Mouse (Mus musculus) urinary bladder, postnatal 36 days (tissue): Measurements from ENCODE around the gene Retsat.
A peak's percentile ranks its signal among the peaks of the same experiment; 100 is the strongest.

Experiments used
- DNase-seq, 2 experiments: peaks; one replicate each; pipeline ENCODE4 v3.0.0; 2022; ENCODE audit warnings: low spot score in 2 of 2, mixed read lengths in 1 of 2

The Retsat gene

DNA sequence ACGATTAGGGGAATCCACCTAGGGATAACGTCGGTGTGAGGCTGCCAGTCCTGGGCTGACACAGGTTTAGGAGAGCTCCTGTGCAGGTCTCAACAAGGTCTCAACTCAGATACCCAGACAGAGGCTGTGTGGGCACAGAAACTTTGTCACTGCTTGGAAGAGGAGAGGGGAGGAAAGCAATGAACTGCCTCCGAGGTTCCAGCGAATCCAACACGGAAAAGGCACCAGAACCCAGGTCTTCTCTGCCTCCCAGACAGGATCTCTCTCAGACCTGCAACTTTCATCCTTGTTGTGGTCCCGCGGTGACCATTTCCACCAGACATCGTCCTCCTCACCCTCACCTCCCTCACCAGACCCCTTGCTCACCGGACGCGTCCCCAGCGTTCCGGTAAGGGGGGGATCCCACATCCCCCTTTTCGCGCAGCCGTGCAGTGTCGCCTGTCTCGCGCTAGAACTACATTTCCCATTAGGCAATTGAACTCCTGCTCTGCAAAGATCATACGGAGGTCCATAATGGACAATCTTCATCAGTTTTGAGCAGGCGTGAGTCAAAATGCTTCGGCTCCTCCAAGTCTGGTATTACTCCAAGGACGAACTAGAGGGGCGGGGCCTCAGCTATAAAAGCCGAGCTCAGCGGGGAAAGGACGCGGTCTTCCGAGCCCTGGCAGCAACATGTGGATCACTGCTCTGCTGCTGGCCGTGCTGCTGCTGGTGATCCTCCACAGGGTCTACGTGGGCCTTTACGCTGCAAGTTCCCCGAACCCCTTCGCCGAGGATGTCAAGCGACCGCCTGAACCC is at the start of gene Retsat, which contains the start of gene Elmod3:
Retsat (plus strand) TSS at position 520 of the 798 bp plus-strand sequence.
Elmod3 (minus strand) TSS at position 458 of the 798 bp plus-strand sequence.
- peak; percentile 95 for DNase-seq

DNA sequence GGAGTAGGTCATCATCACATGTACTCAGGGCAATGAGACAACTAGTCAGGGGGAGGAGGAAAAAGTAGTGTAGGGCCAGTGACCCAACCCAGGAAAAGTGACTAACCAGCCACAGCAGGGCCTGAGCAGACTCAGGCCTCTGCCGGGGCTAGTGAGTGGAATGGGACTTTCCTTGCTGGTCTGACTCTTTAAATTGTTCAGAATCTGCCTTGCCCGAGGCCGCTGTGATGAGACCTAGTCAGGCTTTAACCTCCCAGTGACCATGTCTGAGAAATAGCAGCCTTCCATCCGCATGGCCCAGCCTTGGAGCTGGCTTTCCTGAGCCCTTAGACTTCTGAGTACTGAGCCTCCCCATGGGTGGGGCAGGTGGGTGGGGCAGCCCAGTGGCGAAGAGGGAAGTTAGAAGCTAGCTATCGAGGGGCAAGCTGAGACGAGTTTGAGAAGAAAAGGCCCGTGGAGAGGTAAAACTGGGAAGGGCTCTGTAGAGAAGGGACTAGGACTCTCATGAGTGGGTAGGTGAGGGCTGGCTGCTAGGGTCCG is 49.2 kb upstream of the Retsat start:
- peak; percentile 78 to 85 for DNase-seq

DNA sequence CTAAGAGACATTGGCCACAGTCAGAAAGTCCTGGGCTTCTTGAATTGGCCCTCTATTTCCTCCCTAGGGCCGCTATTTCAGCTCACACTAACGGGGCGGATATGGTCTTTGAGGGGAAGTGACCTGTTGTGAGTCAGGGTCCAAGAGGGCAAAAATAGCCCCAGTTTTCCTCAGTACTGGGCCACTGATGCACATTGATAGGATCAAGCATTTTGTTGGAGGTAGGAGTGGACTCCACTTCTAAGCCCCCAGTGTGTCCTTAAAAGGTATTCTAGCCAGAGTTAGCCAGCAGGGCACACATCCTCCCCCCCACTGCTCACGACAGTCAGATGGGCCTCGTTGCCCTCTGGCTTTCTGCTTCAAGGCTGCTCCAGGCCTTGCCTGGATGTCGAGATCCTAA is 48.2 kb upstream of the Retsat start:
- no peak for DNase-seq

DNA sequence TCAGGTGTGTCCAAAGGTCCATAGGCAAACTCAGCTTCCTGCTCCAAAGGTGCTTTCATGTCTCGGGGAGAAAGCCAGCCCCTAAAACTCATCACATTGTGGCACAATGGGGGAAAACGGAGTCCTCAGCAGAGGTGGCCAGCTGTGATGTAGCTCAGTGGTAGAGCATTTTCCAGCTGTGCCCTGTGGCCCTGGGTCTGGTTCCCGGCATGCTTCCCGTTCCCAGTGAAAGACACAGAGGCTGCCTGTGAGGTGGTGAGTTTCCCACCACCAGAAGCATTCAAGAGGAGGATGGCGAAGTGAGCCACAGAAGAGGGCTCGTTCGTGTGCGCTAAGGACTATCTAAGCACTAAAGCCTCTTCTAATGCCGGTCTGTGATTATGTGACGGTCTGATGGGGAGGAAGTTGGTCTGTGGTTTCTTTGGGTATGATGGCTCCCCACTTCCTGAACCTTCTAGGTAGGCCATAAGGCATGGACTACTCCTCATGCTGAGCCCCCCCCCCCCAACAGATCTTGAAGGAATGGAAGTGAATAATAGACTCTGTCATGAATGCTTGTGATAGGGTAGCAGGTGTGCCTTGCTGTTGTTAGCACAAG is 47.7 kb upstream of the Retsat start:
- DNase-seq: no peak

DNA sequence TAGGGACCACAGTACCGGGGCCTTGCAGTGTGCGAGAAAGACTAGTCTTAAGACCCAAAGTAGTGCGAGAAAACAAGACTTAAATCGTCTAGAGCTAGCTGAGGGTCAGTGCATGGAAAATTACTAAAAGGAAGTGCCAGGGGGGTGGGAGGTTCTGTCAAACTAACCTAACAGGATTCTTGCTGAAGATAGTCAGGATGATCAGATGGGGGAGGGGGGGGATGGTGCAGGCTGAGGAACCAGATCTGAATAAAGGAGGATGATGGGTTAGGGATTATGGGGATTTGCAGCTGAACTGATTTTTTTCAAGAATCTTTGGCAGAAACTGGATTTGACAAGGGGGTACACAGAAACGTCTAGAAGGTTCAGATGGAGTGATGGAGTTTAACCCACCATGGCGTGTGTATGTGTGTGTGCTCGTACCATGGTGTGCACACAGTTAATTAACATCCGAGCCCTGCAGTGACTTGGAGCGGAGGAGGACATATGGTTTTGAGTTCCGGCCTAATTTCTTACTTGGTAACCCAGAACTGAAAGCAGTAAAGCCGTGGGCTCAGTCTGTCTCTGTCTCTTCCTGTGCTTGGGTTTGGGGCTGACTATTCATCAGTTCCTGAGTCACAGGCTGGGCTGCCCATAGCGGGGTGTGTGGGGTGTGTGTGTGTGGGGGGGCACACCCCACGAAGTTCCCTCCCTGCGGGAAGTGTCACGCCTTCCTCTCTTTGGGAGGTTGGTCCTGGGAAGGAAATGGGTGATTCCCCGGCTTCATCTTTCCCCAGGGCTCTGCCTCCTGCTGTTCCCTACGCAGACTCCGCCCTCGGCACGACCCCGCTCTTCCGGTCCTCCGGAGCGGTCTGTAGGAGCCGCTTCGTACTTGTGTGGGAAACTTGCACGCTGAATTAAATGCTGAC is 45.9 kb upstream of the Retsat start:
- peak in 1 of 2 experiments; percentile 76 for DNase-seq

DNA sequence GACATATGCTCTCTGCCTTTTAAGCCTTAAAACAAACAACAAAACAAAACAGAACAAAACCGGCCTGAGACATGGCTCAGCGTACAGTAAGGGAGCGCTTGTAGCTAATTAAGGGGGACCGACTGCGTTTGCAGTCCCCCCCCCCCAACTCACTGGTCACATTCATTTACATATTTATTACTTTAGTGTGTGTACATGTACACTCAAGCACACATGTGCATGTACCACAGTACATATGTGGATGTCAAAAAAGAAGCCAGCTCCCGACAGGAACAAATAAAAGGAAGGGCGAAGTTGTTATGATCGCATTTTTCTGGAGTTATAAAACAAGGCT is 45.2 kb upstream of the Retsat start:
- no peak for DNase-seq

DNA sequence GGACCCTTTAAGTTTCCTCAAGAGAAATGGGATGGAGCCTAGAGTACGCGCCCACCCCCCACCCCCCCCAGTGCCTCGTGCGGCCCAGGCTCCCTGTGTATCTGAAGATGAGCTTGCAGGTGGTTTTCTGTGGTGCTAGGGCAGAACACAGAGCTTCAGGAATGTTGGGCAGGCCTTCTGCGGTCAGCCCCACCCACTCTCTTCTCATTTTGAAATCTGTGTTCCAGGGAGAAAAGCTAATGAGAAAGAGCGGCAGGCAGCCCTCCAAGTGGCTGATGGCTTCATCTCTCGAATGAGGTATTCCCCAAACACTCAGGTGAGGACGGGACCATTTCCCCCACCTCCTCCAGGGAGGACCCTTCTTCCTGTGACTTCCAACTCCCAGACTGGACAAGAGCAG is 37.5 kb upstream of the Retsat start:
- DNase-seq: no peak

DNA sequence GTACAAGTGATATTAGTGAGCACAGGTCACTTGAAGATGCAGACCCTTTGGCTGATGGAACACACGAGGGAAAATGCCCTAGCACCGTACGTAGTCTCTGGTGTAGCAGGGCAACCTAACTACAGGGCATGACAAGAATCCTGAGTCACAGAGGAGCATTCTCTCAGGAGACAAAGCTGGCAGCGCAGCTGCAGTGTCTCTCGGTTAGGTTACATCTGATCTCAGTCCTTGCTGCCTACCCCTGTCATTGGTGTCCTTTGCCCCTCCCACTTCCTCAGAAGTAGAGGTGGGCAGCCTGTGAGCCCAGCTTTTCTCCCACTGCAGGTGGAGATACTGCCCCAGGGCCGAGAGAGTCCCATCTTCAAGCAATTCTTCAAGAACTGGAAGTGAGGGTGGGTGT is 35.8 kb upstream of the Retsat start:
- DNase-seq: no peak

DNA sequence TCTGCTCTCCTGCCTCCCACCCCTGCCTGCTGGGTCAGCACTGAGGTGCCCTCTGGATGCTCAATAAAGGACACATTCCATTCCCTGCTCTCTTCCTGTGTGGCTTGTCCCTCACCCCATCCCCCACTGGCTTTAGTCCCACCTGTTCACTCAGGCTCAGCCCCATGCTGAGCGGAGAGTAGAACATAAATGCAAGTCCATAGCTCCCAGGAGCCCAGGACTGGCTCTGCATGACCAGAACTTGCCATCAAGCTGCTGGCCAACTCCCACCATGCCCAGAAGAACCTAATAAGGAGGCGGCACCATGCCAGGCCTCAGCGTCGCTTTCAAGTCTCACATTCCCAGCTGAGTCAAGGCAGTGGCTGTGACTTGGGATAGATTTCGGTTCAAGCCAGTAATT is 35.4 kb upstream of the Retsat start:
- no peak for DNase-seq

DNA sequence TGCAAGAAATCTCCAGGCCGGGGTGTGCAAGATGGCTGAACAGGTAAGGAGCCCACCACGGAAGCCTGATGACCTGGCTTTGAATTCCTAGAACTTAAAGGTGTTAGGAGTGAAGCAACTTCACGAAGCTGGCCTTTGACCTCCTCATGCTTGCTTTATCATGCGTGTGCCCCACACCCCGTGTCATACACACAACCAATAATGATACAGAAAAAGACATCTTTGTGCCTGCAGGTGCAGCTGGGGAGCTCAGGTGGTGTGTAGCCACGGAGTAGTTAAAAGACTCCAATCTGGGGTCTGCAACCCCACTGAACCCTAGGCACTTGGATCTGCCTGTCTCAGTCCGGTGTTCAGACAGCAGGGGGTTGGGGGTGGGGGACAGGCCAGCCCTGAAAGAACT is 32.8 kb upstream of the Retsat start:
- no peak for DNase-seq

DNA sequence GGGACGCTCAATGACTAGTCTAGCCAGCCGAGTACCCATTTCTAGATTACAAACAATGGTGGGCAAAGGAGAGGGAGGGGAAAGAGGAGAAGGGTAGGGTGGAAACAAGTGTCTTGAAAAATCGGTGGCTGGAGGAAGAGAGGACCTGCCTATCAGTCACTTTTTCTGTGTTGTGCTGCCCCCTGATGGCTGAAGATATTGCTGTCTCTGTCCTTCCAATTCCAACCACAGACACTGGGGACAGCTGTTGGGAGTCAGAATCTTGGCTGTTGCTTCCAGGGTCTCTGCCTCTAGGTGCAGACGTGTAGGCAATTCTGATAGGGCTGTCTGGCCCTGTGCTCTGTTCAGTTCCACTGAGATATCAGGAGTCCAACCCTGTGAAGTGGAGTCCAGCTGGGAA is 32.2 kb upstream of the Retsat start:
- peak; percentile 77 to 84 for DNase-seq

DNA sequence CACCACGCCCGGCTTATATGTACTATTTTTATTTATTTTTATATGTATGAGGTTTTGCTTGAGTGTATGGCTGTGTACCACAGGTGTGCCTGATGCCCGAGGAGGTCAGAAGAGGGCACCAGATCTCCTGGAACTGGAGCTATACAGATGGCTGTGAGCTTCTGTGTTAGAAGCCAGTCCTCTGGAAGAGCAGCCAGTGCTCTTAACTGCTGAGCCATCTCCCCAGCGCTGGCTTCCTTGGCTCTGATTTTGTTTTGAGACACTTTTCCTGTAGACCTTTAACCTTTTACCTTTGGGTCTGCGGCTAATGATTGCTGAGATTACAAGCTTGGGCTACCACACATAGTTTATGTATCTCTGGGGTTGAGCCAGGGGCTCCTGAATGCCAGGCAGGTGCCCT is 30.8 kb upstream of the Retsat start:
- no peak for DNase-seq

DNA sequence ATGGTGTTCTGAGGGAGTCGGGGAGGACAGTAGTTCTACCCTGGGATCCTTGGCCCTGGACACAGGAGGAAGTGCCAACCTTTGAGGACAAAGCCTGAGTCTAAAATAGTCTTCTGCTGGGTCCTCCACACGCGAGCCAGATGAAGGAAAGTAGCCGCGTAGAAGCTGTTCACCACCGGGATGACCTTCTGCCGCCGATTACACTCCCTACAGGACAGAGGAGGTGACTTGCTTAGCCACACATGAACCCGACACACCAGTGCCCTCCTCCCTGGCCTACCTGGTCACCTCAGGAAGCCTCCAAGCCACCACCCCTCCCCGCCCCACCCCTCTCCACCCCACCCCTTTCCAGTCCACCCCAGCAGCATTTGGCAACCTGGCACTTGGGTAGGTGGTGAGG is 29.5 kb upstream of the Retsat start:
- no peak for DNase-seq

DNA sequence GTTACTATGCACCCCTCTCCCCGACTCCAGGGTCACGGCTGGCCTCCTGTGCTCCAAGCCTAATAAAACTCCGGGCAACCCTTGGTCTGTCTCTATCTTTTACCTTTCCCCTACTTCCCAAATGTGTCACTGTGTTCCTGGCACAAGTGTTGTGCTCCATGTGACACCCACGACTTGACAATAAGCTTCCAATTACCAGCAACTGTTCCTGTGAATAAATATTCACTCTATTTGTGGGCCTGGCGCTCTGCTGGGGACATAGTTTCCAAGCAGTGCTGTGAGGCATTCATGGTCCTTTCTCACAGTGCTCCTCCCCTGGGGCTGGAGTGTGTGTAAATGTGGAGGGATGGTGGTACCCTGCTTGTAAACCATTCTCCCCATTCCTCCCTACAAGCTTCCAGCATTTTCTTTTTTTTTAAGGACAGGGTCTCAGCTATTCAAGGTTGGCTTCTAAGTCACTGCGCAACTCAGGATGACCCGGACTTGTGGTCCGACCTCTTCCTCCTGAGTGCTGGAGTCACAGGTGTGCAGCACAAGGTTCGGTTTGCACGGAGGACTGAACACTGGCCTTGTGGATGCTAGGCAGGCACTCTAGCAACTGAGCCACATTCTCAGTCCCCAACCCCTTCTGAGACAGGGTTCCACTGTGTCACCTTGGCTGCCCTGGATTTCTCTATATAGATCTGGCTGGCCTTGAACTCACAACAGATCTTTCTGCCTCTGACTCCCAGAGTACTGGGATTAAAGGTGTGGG is 27.5 kb upstream of the Retsat start:
- DNase-seq: no peak

DNA sequence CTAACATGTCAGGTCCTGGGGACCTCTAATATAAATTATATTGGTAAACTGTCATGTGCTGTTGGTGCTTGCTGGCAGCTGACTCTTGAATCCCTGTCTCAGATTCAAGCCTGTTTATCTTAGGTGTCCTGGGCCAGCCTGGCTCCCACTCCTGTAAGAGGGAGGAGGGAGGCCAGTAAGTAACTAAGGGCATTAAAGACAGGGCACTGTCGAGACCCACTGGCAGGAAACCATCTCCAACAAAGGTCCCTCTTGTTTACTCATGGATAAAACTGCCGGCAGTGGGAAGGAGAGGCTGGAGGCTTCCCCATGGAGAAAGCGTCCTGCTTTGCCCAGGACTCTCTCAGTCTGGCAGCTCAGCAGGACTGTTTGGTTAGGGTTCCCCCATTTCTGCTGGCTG is 26.4 kb upstream of the Retsat start:
- no peak for DNase-seq

DNA sequence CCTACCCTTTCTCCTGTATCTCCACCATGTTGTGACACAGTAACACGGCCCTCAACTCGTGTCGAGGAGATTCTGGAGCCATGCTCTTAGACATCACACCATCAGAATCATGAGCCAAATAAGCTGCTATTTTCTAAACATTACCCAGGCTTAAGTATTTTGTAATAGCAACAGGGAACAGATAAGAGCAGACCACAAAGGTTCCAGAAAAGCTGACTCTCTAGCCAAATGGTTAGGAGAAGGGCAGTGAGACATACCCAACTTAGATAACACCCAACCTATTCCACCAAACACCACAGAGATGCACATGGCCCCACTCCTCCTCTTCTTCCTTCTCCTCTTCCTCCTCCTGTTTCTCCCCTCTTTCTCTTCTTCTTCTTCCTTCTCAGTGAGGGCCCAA is 22.2 kb upstream of the Retsat start:
- no peak for DNase-seq

DNA sequence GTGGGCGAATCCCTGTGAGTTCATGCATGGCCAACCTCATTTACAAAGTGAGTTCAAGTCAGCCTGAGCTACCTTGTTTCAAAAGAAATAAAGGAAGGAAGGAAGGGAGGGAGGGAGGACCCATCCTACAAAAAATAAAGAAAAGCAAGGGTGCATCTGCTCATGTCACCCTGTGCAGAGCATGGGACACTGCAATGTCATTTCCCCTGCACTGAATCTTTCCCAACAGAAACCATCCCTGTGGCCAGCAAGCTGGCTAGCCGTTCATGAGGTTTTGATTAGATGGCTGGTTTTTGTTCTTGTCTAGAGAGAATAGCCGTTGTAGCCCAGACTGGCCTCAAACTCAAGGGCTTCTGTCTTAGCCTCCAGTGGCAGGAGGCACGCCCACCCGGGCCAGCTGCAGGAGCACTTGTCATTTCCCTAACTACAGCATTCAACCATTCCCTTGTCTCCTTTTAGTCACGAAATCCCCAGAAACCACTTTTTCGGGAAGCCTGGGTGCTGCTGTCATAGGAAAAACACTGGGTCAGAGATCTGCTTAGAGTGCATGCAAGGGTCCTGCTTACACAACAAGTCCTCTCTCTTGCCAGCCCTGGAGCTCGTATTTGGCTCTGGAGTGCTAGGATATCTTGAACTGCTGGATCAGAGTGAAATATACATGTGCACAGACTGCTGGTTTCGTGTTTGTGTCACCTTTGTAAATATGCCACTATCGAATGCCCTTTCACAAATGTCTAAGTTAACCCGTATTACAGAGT is 16.5 kb upstream of the Retsat start:
- peak in 1 of 2 experiments; percentile 33 for DNase-seq

DNA sequence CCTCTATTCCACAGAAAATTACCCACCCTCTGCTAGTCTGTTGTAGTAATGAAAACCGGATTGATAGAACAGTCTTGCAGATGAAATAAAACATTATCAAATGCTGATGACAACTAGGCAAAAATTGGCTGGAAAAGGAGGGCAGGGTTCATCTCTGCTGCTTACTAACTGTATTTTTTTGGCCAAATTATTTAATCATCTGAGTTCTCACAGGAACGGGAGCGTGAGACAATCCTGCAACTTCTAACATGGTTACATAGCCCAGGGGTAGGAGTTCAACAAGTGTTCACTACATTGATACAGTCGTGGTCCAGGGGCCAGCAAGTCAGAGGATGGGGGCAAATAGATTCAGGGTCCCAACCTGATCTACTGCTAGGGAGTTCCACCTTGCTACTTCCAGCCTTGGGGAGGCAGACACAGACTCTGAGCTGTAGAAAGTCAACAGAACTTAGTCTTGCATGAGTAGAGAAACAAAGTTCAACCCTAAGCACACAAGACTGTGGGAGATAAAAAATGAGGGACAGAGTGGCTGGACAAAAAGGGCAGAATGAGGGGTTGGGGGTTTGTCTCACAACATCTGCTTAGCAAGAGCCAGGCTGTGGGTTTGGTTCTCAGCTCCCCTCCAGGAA is 14.9 kb upstream of the Retsat start:
- DNase-seq: no peak

DNA sequence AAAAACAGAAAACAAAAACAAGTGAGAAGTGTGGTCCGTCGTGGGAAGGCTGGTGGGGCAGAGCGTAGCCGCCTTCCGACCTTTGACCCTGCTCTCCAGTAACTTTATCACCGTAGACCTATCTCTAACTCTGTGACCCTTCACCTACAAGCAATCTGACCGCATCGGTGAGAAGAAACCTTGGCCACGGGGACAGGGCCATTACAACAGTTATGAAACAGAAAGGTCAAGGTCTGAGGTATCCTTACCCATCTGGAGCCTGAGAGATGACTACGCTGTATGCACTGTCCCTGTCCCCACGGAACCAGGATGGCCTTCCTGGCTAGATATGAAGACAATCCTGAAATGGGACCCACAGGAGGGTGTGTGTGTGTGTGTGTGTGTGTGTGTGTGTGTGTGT is 14.1 kb upstream of the Retsat start:
- DNase-seq: no peak

DNA sequence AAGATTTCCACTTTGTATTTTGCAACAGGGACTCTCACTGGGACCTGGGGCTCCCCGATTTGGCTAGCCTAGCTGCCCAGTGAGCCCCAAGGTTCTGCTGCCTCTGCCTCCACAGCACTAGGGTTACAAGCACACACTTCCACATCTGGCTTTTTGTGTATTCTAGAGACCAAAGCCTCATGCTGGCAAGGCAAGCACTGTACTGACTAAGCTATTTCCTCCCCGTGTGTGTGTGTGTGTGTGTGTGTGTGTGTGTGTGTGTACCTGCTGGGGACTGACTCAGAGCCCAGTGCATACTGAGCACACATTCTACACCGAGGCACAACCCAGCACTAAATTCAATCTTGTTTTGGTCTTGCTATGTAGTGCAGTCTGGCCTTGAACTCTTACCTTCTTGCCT is 11.6 kb upstream of the Retsat start:
- DNase-seq: no peak
